Mouse (Mus musculus) cerebellum, adult 2 months (tissue): ENCODE data around the gene Ntrk2. TPM values are rescaled to one million over a fixed set of nuclear protein-coding genes. Genes with fewer than 3 reads are reported as not detected.
A peak's percentile ranks its signal among the peaks of the same experiment; 100 is the strongest.

Experiments
- DNase-seq, 2 experiments: peaks; one replicate each; pipeline ENCODE4 v3.0.0; 2021
- H3K27ac ChIP-seq: fragments of 200-500 bp; 2 replicates; pipeline ENCODE4 v1.5.1; 2012; ENCODE audit warnings: low read length, control low read depth, inconsistent platforms; ENCODE audit not compliant: insufficient read depth
- H3K27me3 ChIP-seq: fragments of 200-500 bp; 2 replicates; pipeline ENCODE4 v1.6.1; 2012; ENCODE audit warnings: inconsistent platforms, mild to moderate bottlenecking, low read length, moderate library complexity; ENCODE audit not compliant: control insufficient read depth, insufficient read depth
- H3K4me1 ChIP-seq: fragments of 200-500 bp; 2 replicates; pipeline ENCODE4 v1.6.1; 2011; ENCODE audit warnings: low read length; ENCODE audit not compliant: control insufficient read depth, insufficient read depth
- H3K4me3 ChIP-seq: fragments of 200-500 bp; replicated peaks from 2 replicates; pipeline ENCODE3; 2011; ENCODE audit warnings: mild to moderate bottlenecking, low read depth, low read length, control low read depth; ENCODE audit not compliant: insufficient read depth
- CTCF ChIP-seq: fragments of 200-500 bp; IDR thresholded peaks from 2 replicates; pipeline ENCODE4 v1.5.1; 2011; ENCODE audit warnings: low read depth, mild to moderate bottlenecking, control low read depth, low read length, moderate library complexity, borderline replicate concordance; ENCODE audit not compliant: insufficient read depth
- POLR2A ChIP-seq: fragments of 200-500 bp; IDR thresholded peaks from 2 replicates; pipeline ENCODE4 v1.6.1; 2011; ENCODE audit warnings: low read length, control low read depth, borderline replicate concordance; ENCODE audit not compliant: insufficient read depth
- WGBS: fragments of 180-500 bp; shearing (Covaris S2); methylation state at CpG from one replicate; pipeline ENCODE4 v1.1.7; 2018; 5-methylcytosine and 5-hydroxymethylcytosine counted together
- polyA plus RNA-seq: library from polyadenylated mRNA; depleted of rRNA; stranded (reverse); fragments of >200 nt; gene quantifications from 2 replicates; pipeline ENCODE4 v1.2.3, GENCODE M21; 2012; rRNA removed

The Ntrk2 gene
- 136 and 139 TPM in 2 replicates for polyA plus RNA-seq

DNA sequence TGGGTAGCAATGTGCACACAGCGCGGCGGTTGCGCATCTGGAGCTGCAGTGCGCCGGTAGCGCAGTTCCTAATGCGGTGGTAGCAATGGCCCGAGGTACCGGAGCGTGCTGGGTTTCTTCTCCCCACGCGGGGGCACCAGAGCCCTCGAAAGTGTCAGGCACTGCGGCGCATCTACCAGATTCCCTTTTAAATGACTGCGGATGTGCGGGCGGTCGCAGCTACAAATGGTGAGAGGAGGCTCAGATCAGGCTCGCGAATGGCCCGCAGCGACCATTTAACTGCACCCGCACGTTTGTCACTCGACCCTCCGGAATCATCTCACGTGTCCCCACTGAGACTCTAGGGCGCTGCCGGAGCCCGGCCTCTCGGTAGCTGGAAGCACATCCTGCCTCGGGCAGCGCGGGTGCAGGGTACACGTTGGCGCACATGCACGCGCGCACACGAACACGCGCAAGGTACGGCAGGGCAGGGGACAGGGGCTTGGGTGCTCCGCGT lies at the start of gene Ntrk2:
Ntrk2 (plus strand) TSS at position 173 of the 496 bp plus-strand sequence.
- Histone ChIP-seq H3K27ac (peak within 1 kb of the TSS; percentile 88), H3K4me1 (0 out of 2 replicates have a peak, but pooled peaks cover 2% of the 10 kb centered on the region), H3K27me3 (no peaks in the 10 kb centered on the region), H3K4me3 (peak within 1 kb of the TSS; percentile 94)
- under 1% methylated on average over 47 of the region's 47 CpGs for WGBS
- peak; percentile 92 to 96 for DNase-seq
- TF ChIP-seq CTCF = peak; percentile 85
- peak; percentile 86 for TF ChIP-seq POLR2A

DNA sequence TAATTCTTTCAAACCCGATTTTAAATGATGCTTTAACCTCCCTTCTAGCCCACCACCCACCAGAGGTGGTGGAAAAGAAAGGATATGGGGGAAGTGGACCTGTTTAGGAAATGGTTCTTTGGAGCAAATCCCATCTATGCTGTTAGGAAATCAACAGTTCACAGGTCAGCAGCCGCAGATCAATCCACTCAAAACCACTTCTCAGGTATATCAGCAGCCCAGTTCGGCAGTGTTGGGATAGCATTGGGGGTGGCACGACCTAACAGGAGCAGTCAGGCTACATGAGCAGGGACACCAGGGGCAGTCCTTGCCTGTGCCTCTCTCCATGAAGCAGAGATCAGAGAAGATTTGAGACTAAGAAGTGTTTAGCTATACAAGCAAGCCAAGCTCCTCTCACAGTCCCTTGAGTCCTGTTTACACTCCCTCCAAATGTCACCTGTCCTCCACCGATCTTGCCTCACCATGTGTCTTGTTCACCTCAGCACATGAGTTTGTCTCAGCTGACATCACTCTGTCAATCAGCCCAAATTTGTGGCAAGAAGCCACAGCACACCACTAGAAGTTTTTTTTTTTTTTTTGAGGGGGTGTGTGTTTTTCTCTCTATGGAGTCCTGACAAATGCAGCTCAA lies 45.3 kb upstream of the Ntrk2 start:
- TF ChIP-seq CTCF (no peak), POLR2A (no peak)
- 77% methylated on average over 5 of the region's 5 CpGs for WGBS
- Histone ChIP-seq H3K27me3 (no peaks in the 10 kb centered on the region), H3K4me3 (no peak overlapping the region), H3K4me1 (no peaks in the 10 kb centered on the region), H3K27ac (no peak overlapping the region)
- no peak for DNase-seq

DNA sequence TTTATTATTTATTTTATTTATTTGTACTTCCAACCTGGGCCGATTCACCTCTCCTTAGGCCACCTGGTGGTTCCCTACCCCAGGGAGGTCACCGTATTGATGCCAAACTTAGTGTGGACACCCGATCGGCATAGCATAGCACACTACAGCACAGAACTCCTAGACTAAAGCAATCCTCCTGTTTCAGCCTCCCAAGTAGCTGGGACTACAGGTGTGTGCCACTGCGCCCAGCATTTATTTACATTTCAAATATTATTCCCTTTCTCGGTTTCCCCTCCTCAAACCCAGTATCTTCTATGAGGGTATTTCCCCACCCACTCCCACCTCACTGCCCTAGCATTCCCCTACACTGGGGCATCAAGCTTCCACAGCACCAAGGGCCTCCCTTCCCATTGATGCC lies 38.1 kb upstream of the Ntrk2 start:
- no peak overlapping the region for H3K27ac ChIP-seq
- 95% methylated on average over 6 of the region's 6 CpGs for WGBS
- no peak overlapping the region for H3K4me3 ChIP-seq
- no peak for TF ChIP-seq POLR2A
- no peak for TF ChIP-seq CTCF
- no peaks in the 10 kb centered on the region for H3K4me1 ChIP-seq
- no peaks in the 10 kb centered on the region for H3K27me3 ChIP-seq
- no peak for DNase-seq

DNA sequence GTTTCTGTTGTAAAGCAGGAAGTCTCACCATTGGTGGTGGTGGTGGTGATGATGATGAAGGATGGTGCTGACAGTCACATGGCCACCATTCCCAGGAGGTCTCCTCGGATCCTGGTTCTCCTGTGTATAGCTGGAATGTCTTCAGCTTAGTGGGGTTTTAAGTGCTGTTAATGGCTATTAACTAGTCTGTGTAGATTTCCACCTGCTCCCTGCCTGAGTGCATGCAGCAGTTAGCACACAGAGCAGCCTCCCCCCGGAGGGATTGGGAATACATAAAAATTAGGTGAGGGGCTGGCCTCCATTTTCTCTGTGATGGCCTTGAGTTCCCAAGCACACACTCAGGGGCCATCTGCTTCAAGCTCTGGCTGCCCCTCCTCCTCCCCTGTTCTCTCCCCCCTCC lies 36.9 kb upstream of the Ntrk2 start:
- Histone ChIP-seq H3K27me3 (no peaks in the 10 kb centered on the region), H3K4me1 (no peaks in the 10 kb centered on the region), H3K27ac (no peak overlapping the region), H3K4me3 (no peak overlapping the region)
- no peak for DNase-seq
- no peak for TF ChIP-seq POLR2A
- no peak for TF ChIP-seq CTCF
- 61% methylated on average over 2 of the region's 2 CpGs for WGBS

DNA sequence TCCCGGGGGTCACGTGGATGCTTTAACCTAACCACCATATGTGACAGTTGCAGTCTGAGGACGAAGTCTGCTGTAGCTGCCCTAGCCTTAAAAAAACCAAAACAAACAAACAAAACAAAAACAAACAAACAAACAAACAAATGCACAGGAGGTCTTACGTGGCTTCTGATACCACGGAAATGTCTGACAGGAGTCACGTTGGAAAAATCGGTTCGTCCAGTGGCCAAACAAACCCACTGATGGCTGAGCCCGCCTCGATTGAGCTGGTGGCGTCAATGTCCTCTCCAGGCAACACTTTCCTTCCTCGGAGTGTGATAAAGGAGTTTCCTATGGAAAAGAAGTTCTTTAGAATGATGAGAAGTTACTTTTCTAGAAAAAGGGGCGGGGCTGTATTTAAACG lies 27.1 kb upstream of the Ntrk2 start:
- H3K4me3 ChIP-seq = no peak overlapping the region
- no peak for DNase-seq
- no peak for TF ChIP-seq CTCF
- TF ChIP-seq POLR2A = no peak
- H3K27ac ChIP-seq = no peak overlapping the region
- no peaks in the 10 kb centered on the region for H3K4me1 ChIP-seq
- 95% methylated on average over 14 of the region's 14 CpGs for WGBS
- no peaks in the 10 kb centered on the region for H3K27me3 ChIP-seq

DNA sequence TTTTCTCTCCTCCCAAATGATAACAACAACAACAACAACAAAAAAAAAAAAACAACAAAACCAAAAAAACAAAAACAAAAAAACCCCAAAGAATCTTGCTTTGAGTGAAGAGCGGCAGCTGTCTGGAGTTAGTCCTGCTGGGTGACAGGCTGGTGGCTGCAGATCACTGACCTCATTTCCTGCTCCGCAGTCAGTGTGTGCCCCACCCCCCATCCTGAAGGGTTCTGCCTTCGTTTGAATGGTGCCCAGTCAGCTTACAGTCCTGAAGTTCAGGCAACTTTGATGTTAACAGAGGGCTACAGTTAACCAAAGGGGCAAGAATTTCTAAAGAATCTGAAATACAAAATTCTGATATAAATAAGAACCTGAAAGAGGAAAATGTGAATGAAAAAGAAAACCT lies 19.9 kb upstream of the Ntrk2 start:
- H3K27me3 ChIP-seq = no peaks in the 10 kb centered on the region
- 4% methylated on average over 3 of the region's 3 CpGs for WGBS
- TF ChIP-seq CTCF = no peak
- no peak for TF ChIP-seq POLR2A
- no peak overlapping the region for H3K27ac ChIP-seq
- H3K4me3 ChIP-seq = no peak overlapping the region
- DNase-seq = peak; percentile 71 to 83
- H3K4me1 ChIP-seq = peaks cover 4% of the 10 kb centered on the region; the same call in 1 of the 2 replicates

DNA sequence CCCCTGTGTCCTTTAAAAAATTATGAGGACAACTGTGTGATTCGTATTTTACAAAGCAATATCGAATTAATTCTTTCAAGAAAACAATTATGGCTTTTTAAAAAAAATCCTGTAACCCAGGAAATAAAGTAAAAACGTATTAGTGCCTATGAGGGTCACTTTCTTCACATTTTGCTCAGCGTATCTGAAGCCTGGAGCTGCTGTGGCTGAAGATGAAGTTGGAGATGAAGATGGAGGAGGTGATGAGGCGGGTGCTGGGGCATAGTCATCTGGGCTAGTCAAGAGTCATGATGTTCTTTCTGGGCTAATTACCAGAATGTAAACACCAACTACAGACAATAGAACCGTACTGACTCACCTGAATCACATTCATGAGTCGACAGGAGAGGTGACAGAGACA lies 15.6 kb upstream of the Ntrk2 start:
- Histone ChIP-seq H3K4me3 (no peak overlapping the region), H3K27me3 (no peaks in the 10 kb centered on the region), H3K27ac (no peak overlapping the region), H3K4me1 (peaks cover under 1% of the 10 kb centered on the region; the same call in 1 of the 2 replicates)
- TF ChIP-seq POLR2A = no peak
- TF ChIP-seq CTCF = no peak
- DNase-seq = no peak
- 87% methylated on average over 7 of the region's 7 CpGs for WGBS

DNA sequence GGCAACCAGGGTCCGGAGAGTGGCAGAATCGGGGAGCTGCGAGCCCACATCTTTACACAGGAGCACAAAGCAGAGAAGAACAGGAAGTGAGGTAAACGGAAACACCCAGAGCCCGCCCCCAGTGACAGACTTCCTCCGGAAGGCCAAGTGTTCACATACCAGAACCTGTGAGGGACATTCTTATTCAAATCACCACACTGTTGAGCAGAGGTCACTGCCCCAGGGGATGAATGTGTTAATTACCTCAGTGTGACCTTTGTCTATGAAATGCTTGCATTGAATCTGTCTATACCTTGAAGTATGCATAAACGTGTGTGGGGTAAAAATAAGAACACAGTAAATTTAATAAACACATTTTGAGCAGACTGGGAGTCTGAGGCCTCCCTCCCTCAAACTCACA lies 9.0 kb upstream of the Ntrk2 start:
- 96% methylated on average over 7 of the region's 7 CpGs for WGBS

More for the DNA sequence above, 9.0 kb upstream of the Ntrk2 start:
- H3K27ac ChIP-seq = no peak overlapping the region
- no peak for TF ChIP-seq POLR2A
- no peak for TF ChIP-seq CTCF
- no peak for DNase-seq
- H3K4me3 ChIP-seq = no peak overlapping the region
- no peaks in the 10 kb centered on the region for H3K27me3 ChIP-seq
- H3K4me1 ChIP-seq = no peaks in the 10 kb centered on the region
